8 mouse cellular contexts compared by ENCODE assay signal in the genomic region with DNA sequence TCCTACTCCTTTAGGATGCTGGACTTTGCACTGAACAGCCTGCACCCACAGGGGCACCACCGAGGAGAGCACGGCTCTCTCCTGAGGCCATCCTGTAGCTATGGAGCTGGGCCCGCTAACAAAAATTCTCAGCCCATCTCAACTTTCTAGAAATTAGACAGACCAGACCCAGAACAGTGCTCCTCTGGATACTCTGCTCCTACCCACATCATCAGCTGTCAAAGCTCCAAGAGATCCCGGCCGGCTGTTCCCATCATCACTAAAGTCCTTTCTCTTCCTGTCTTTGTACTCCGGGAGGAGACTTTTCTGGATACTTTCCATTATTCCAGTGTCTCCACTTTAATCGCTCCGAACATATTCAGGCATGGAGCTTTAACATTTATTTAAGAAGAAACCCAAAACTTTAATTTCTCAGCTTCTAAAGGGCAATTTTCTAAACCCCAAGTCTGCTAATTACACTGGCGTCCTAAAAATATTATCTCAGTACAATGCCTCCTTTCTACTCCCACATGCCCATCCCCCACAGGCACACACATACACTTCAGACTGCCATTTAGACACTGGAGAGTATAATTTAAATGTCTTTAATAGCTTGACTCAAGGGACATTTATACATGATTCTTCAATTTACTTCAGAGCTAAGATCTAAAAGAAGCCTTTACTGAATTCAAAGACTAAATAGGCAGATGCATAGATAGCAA. TPM values are rescaled to one million over a fixed set of nuclear protein-coding genes. Genes with fewer than 3 reads are reported as not detected.
DNase-seq lines count a peak whose midpoint lies in the region; ATAC-seq and TF ChIP-seq lines count a peak whose summit lies in the region.

No protein-coding gene starts in this region.

- H3K27ac ChIP-seq in testis, adult 2 months (ENCODE audit: control insufficient read depth, insufficient read depth, low read depth, low read length), result peak overlapping the region; percentile 44; the same call in 1 of the 2 replicates
- H3K27ac ChIP-seq in intestine, embryonic 16.5 days (ENCODE audit: low read length), result peak overlapping the region; percentile 53
- peak overlapping the region; percentile 74 for H3K27ac ChIP-seq in stomach, postnatal 0 days (replicated peaks)

- no peak for TF ChIP-seq CTCF in testis, adult 2 months (IDR thresholded peaks at IDR 0.05; ENCODE audit: control insufficient read depth, insufficient read depth, insufficient replicate concordance, low read depth, low read length)
- TF ChIP-seq CTCF in stomach, postnatal 0 days (IDR thresholded peaks at IDR 0.05; ENCODE audit: low read depth), result no peak

- H3K4me3 ChIP-seq in testis, adult 2 months (ENCODE audit: control insufficient read depth, low read depth, low read length), result no peak overlapping the region
- no peak overlapping the region for H3K4me3 ChIP-seq in intestine, embryonic 16.5 days (ENCODE audit: low read length)
- H3K4me3 ChIP-seq in stomach, postnatal 0 days (ENCODE audit: low read depth, low read length), result no peak overlapping the region

- no peaks in the 10 kb centered on the region for H3K36me3 ChIP-seq in testis, adult 2 months (ENCODE audit: control insufficient read depth, insufficient read depth, low read length)
- H3K36me3 ChIP-seq in intestine, embryonic 16.5 days (ENCODE audit: control insufficient read depth, insufficient read depth, low read length), result no peaks in the 10 kb centered on the region
- H3K36me3 ChIP-seq in stomach, postnatal 0 days (ENCODE audit: control insufficient read depth, insufficient read depth, low read length), result no peaks in the 10 kb centered on the region

- ATAC-seq in intestine, embryonic 16.5 days, result peak; percentile 17; the same call in 1 of the 2 replicates
- no peak for ATAC-seq in stomach, postnatal 0 days (ENCODE audit: low FRiP score, low TSS enrichment)
- ATAC-seq in inflammation-experienced regulatory T-cells, adult 6 months, result no peak
- ATAC-seq in megakaryocyte, adult 5-6 weeks (ENCODE audit: poor library complexity, severe bottlenecking), result no peak

- DNase-seq in testis, postnatal 14 days (ENCODE audit: low spot score), result no peak
- DNase-seq in heart, adult 18-20 months, result peak; percentile 57 to 63
- no peak for DNase-seq in stomach, postnatal 0 days (ENCODE audit: low spot score)
- DNase-seq in layer of hippocampus, postnatal 25 days (ENCODE audit: extremely low spot score in 1 of 2, low spot score in 1 of 2), result no peak

- TF ChIP-seq POLR2A in testis, adult 2 months (IDR thresholded peaks at IDR 0.05; ENCODE audit: control insufficient read depth, low read depth, low read length), result no peak

- H3K9ac ChIP-seq in intestine, embryonic 16.5 days (ENCODE audit: low read depth, low read length), result no peak overlapping the region
- H3K9ac ChIP-seq in stomach, postnatal 0 days (ENCODE audit: low read length), result no peak overlapping the region

- H3K9me3 ChIP-seq in intestine, embryonic 16.5 days (ENCODE audit: control insufficient read depth, low read length), result no peaks in the 10 kb centered on the region
- no peaks in the 10 kb centered on the region for H3K9me3 ChIP-seq in stomach, postnatal 0 days (ENCODE audit: control insufficient read depth, low read length)

- H3K4me1 ChIP-seq in testis, adult 2 months (ENCODE audit: control insufficient read depth, insufficient read depth, low read length), result no peaks in the 10 kb centered on the region; the same call in 1 of the 2 replicates
- H3K4me1 ChIP-seq in intestine, embryonic 16.5 days (ENCODE audit: control insufficient read depth, insufficient read depth, low read length), result peaks cover 27% of the 10 kb centered on the region
- no peaks in the 10 kb centered on the region for H3K4me1 ChIP-seq in stomach, postnatal 0 days (replicated peaks; ENCODE audit: control insufficient read depth, insufficient read depth)

- peak overlapping the region; percentile 22; the same call in 1 of the 2 replicates for H3K4me2 ChIP-seq in intestine, embryonic 16.5 days (ENCODE audit: low read depth, low read length)
- no peak overlapping the region for H3K4me2 ChIP-seq in stomach, postnatal 0 days (replicated peaks; ENCODE audit: low read depth)

- no peaks in the 10 kb centered on the region for H3K27me3 ChIP-seq in testis, adult 2 months (ENCODE audit: control insufficient read depth, insufficient read depth, low read length)
- no peaks in the 10 kb centered on the region for H3K27me3 ChIP-seq in intestine, embryonic 16.5 days (replicated peaks; ENCODE audit: control insufficient read depth, insufficient read depth, low read length)
- H3K27me3 ChIP-seq in stomach, postnatal 0 days (ENCODE audit: control insufficient read depth, insufficient read depth, low read length), result no peaks in the 10 kb centered on the region

- TF ChIP-seq EP300 in stomach, postnatal 0 days (optimal IDR thresholded peaks at IDR 0.05), result no peak

- 43% methylated on average over 9 of the region's 9 CpGs for WGBS in intestine, embryonic 16.5 days
- WGBS in stomach, postnatal 0 days, result 49% methylated on average over 9 of the region's 9 CpGs

RNA-seq across cellular contexts. Expression of gene Uchl4, which starts 2.6 kb away (rescaled TPM):
- polyA plus RNA-seq in testis, adult 2 months (2012; rRNA removed), result 0.72 and 0.89 TPM in 2 replicates
- total RNA-seq in heart, adult 18-20 months (2021), result 1 to 10 TPM; 3.0 to 3.5 TPM
- polyA plus RNA-seq in intestine, embryonic 16.5 days (2015; fragmentation: Nextera tagmentation; extraction: Ambion mirVana), result 1.8 and 2.4 TPM in 2 replicates
- polyA plus RNA-seq in stomach, postnatal 0 days (2015; fragmentation: Nextera tagmentation; extraction: Ambion mirVana), result 2.0 and 2.2 TPM in 2 replicates
- polyA plus RNA-seq in inflammation-experienced regulatory T-cells, adult 6 months (2017; shearing (Covaris generic)), result 10 to 100 TPM in 2 of 3 experiments, 1 to 10 TPM in 1; 6.5 to 12.9 (median 12.1) TPM
- total RNA-seq in megakaryocyte, adult 5-6 weeks (2015), result 0.34 TPM in 1 of 2 replicates, not detected in the other
- 0.16 and 0.48 TPM in 2 replicates for total RNA-seq in megakaryocyte, adult 5-6 weeks (2017)
- total RNA-seq in layer of hippocampus, postnatal 25 days (2021), result 1 to 10 TPM; 3.0 to 3.9 TPM

RNA-seq across cellular contexts. Expression of gene Map2k1, which starts 21.0 kb away (rescaled TPM):
- polyA plus RNA-seq in testis, adult 2 months (2012; rRNA removed), result 5.5 and 5.8 TPM in 2 replicates
- total RNA-seq in heart, adult 18-20 months (2021), result 10 to 100 TPM; 50.1 to 51.8 TPM
- 97.4 and 104 TPM in 2 replicates for polyA plus RNA-seq in intestine, embryonic 16.5 days (2015; fragmentation: Nextera tagmentation; extraction: Ambion mirVana)
- 84.1 and 85.0 TPM in 2 replicates for polyA plus RNA-seq in stomach, postnatal 0 days (2015; fragmentation: Nextera tagmentation; extraction: Ambion mirVana)
- polyA plus RNA-seq in inflammation-experienced regulatory T-cells, adult 6 months (2017; shearing (Covaris generic)), result 10 to 100 TPM; 24.0 to 24.2 (median 24.1) TPM
- 79.7 and 92.9 TPM in 2 replicates for total RNA-seq in megakaryocyte, adult 5-6 weeks (2015)
- total RNA-seq in megakaryocyte, adult 5-6 weeks (2017), result 114 and 117 TPM in 2 replicates
- 100 to 1,000 TPM; 294 to 332 TPM for total RNA-seq in layer of hippocampus, postnatal 25 days (2021)

RNA-seq across cellular contexts. Expression of gene Tipin, which starts 49.0 kb away (rescaled TPM):
- 22.1 and 26.3 TPM in 2 replicates for polyA plus RNA-seq in testis, adult 2 months (2012; rRNA removed)
- total RNA-seq in heart, adult 18-20 months (2021), result 10 to 100 TPM in 1 of 2 experiments, 1 to 10 TPM in 1; 9.6 to 12.3 TPM
- 129 and 142 TPM in 2 replicates for polyA plus RNA-seq in intestine, embryonic 16.5 days (2015; fragmentation: Nextera tagmentation; extraction: Ambion mirVana)
- 81.1 and 85.7 TPM in 2 replicates for polyA plus RNA-seq in stomach, postnatal 0 days (2015; fragmentation: Nextera tagmentation; extraction: Ambion mirVana)
- polyA plus RNA-seq in inflammation-experienced regulatory T-cells, adult 6 months (2017; shearing (Covaris generic)), result 100 to 1,000 TPM in 1 of 3 experiments, 10 to 100 TPM in 2; 52.8 to 148 (median 66.4) TPM
- 132 and 155 TPM in 2 replicates for total RNA-seq in megakaryocyte, adult 5-6 weeks (2015)
- 163 and 193 TPM in 2 replicates for total RNA-seq in megakaryocyte, adult 5-6 weeks (2017)
- total RNA-seq in layer of hippocampus, postnatal 25 days (2021), result 10 to 100 TPM; 13.8 to 19.7 TPM

RNA-seq across cellular contexts. Expression of gene Snapc5, which starts 53.3 kb away (rescaled TPM):
- polyA plus RNA-seq in testis, adult 2 months (2012; rRNA removed), result 12.8 and 14.1 TPM in 2 replicates
- 10 to 100 TPM; 20.2 to 23.9 TPM for total RNA-seq in heart, adult 18-20 months (2021)
- polyA plus RNA-seq in intestine, embryonic 16.5 days (2015; fragmentation: Nextera tagmentation; extraction: Ambion mirVana), result 36.2 and 36.5 TPM in 2 replicates
- 31.8 and 34.4 TPM in 2 replicates for polyA plus RNA-seq in stomach, postnatal 0 days (2015; fragmentation: Nextera tagmentation; extraction: Ambion mirVana)
- polyA plus RNA-seq in inflammation-experienced regulatory T-cells, adult 6 months (2017; shearing (Covaris generic)), result 10 to 100 TPM; 55.9 to 72.3 (median 57.0) TPM
- 25.6 and 31.7 TPM in 2 replicates for total RNA-seq in megakaryocyte, adult 5-6 weeks (2015)
- total RNA-seq in megakaryocyte, adult 5-6 weeks (2017), result 70.1 and 76.7 TPM in 2 replicates
- 10 to 100 TPM; 16.9 to 19.1 TPM for total RNA-seq in layer of hippocampus, postnatal 25 days (2021)

RNA-seq across cellular contexts. Expression of gene Rpl4, which starts 59.2 kb away (rescaled TPM):
- 181 and 213 TPM in 2 replicates for polyA plus RNA-seq in testis, adult 2 months (2012; rRNA removed)
- total RNA-seq in heart, adult 18-20 months (2021), result 100 to 1,000 TPM; 464 to 493 TPM
- 1,062 and 1,181 TPM in 2 replicates for polyA plus RNA-seq in intestine, embryonic 16.5 days (2015; fragmentation: Nextera tagmentation; extraction: Ambion mirVana)
- 902 and 907 TPM in 2 replicates for polyA plus RNA-seq in stomach, postnatal 0 days (2015; fragmentation: Nextera tagmentation; extraction: Ambion mirVana)
- 1,000 to 10,000 TPM; 2,319 to 3,701 (median 3,342) TPM for polyA plus RNA-seq in inflammation-experienced regulatory T-cells, adult 6 months (2017; shearing (Covaris generic))
- total RNA-seq in megakaryocyte, adult 5-6 weeks (2015), result 2,055 and 2,225 TPM in 2 replicates
- 1,695 and 1,727 TPM in 2 replicates for total RNA-seq in megakaryocyte, adult 5-6 weeks (2017)
- 100 to 1,000 TPM; 547 to 604 TPM for total RNA-seq in layer of hippocampus, postnatal 25 days (2021)

Comparison
In these comparisons a context has a peak if more than half of its experiments do, and no peak if none do; other contexts are left out.
1. DNase-seq: peak in heart, adult 18-20 months (2 of 2); none in testis, postnatal 14 days (single experiment), stomach, postnatal 0 days (single experiment) and layer of hippocampus, postnatal 25 days (0 of 2).
2. Peak in every context shown above with its lines, with median percentiles within 50 percentile points of each other: H3K27ac ChIP-seq.